Mouse (Mus musculus) MEL (cell line): ENCODE measurements at regions not wholly inside any gene's neighbourhood (a gene's known extent, or its start where the extent isn't known, plus 50 kb on each side); places are given as distances from the start of the nearest gene placed in this dataset.

Experiments used
- DNase-seq: peaks from one replicate; pipeline ENCODE4 v3.0.0; 2011; ENCODE audit warnings: low read depth, low spot score
- H3K27ac ChIP-seq: 2 replicates; pipeline ENCODE4 v1.5.1; 2012; ENCODE audit warnings: low read depth, mild to moderate bottlenecking, control low read depth, low read length, moderate library complexity; ENCODE audit not compliant: control insufficient read depth
- H3K27me3 ChIP-seq, 2 experiments: fragments of 150-350 bp in 1 of 2; sonication (generic) in 1 of 2; 2 replicates each; pipeline ENCODE4 v1.6.1; 2012; ENCODE audit warnings: low read length in 2 of 2, mild to moderate bottlenecking in 2 of 2, improper control_type of control experiment in 1 of 2, moderate library complexity in 1 of 2; ENCODE audit not compliant: insufficient read depth in 2 of 2, control insufficient read depth in 1 of 2
- H3K36me3 ChIP-seq, 2 experiments: 2 replicates each; pipeline ENCODE4 v1.6.1; 2012 to 2014; ENCODE audit warnings: low read length in 2 of 2, improper control_type of control experiment in 1 of 2, inconsistent platforms in 1 of 2, mild to moderate bottlenecking in 1 of 2; ENCODE audit not compliant: insufficient read depth in 2 of 2, control insufficient read depth in 1 of 2
- H3K4me1 ChIP-seq, 2 experiments: fragments of 150-350 bp in 1 of 2; sonication (generic) in 1 of 2; 2 replicates each; pipeline ENCODE4 v1.6.1; 2012; ENCODE audit warnings: low read length in 2 of 2, improper control_type of control experiment in 1 of 2, mild to moderate bottlenecking in 1 of 2; ENCODE audit not compliant: insufficient read depth in 2 of 2, control insufficient read depth in 1 of 2
- H3K4me3 ChIP-seq, 2 experiments: fragments of 150-350 bp in 1 of 2; sonication (generic) in 1 of 2; 2 replicates each; pipeline ENCODE4 v1.5.1; 2012; ENCODE audit warnings: low read depth in 2 of 2, low read length in 2 of 2, mild to moderate bottlenecking in 2 of 2, moderate library complexity in 2 of 2, control low read depth in 1 of 2, improper control_type of control experiment in 1 of 2; ENCODE audit not compliant: control insufficient read depth in 1 of 2, insufficient read depth in 1 of 2
- H3K79me2 ChIP-seq: 2 replicates; pipeline ENCODE4 v1.6.1; 2012; ENCODE audit warnings: mild to moderate bottlenecking, low read length, moderate library complexity; ENCODE audit not compliant: control insufficient read depth, poor library complexity, insufficient read depth
- H3K9ac ChIP-seq: 2 replicates; pipeline ENCODE4 v1.6.1; 2012; ENCODE audit warnings: low read depth, mild to moderate bottlenecking, control low read depth, low read length, moderate library complexity; ENCODE audit not compliant: control insufficient read depth, poor library complexity, severe bottlenecking
- H3K9me3 ChIP-seq: fragments of 150-350 bp; sonication (generic); replicated peaks from 2 replicates; pipeline ENCODE4 v1.6.1; 2012; ENCODE audit warnings: mild to moderate bottlenecking, low read length, improper control_type of control experiment, moderate library complexity; ENCODE audit not compliant: insufficient read depth
- E2F4 ChIP-seq: IDR thresholded peaks from 2 replicates; pipeline ENCODE4 v1.6.1; 2011; ENCODE audit warnings: low read depth, low read length, improper control_type of control experiment, borderline replicate concordance
- ELF1 ChIP-seq: IDR thresholded peaks from 2 replicates; pipeline ENCODE4 v1.6.1; 2014; ENCODE audit warnings: low read depth, mild to moderate bottlenecking, inconsistent platforms, low read length, improper control_type of control experiment, moderate library complexity
- ETS1 ChIP-seq: IDR thresholded peaks from 2 replicates; pipeline ENCODE4 v1.6.1; 2012; ENCODE audit warnings: low read depth, mild to moderate bottlenecking, inconsistent platforms, low read length, improper control_type of control experiment, moderate library complexity
- HCFC1 ChIP-seq: IDR thresholded peaks from 2 replicates; pipeline ENCODE4 v1.6.1; 2012; ENCODE audit warnings: low read depth, mild to moderate bottlenecking, inconsistent platforms, low read length, improper control_type of control experiment, moderate library complexity
- KAT2A ChIP-seq: conservative IDR thresholded peaks from 2 replicates; pipeline ENCODE4 v1.6.1; 2012; ENCODE audit warnings: low read depth, low read length, improper control_type of control experiment, inconsistent platforms
- MYB ChIP-seq: IDR thresholded peaks from 2 replicates; pipeline ENCODE4 v1.6.1; 2011; ENCODE audit warnings: mild to moderate bottlenecking, low read depth, low read length, improper control_type of control experiment
- MYC ChIP-seq: IDR thresholded peaks from 2 replicates; pipeline ENCODE4 v1.6.1; 2011; ENCODE audit warnings: low read depth, mild to moderate bottlenecking, low read length, improper control_type of control experiment, moderate library complexity
- NELFE ChIP-seq: IDR thresholded peaks from 2 replicates; pipeline ENCODE4 v1.6.1; 2011; ENCODE audit warnings: low read depth, low read length, improper control_type of control experiment
- POLR2AphosphoS2 ChIP-seq: IDR thresholded peaks from 2 replicates; pipeline ENCODE4 v1.6.1; 2011; ENCODE audit warnings: low read length, improper control_type of control experiment
- RAD21 ChIP-seq: IDR thresholded peaks from 2 replicates; pipeline ENCODE4 v1.6.1; 2011; ENCODE audit warnings: mild to moderate bottlenecking, low read depth, low read length, improper control_type of control experiment
- SMC3 ChIP-seq: IDR thresholded peaks from 2 replicates; pipeline ENCODE4 v1.6.1; 2011; ENCODE audit warnings: low read depth, low read length, improper control_type of control experiment
- UBTF ChIP-seq: IDR thresholded peaks from 2 replicates; pipeline ENCODE4 v1.6.1; 2012; ENCODE audit warnings: low read depth, mild to moderate bottlenecking, inconsistent platforms, low read length, improper control_type of control experiment, moderate library complexity, borderline replicate concordance; ENCODE audit not compliant: insufficient read depth
- USF1 ChIP-seq: IDR thresholded peaks from 2 replicates; pipeline ENCODE4 v1.6.1; 2014; ENCODE audit warnings: low read depth, mild to moderate bottlenecking, inconsistent platforms, low read length, improper control_type of control experiment, moderate library complexity
- USF2 ChIP-seq, 2 experiments: IDR thresholded peaks; 2 replicates each; pipeline ENCODE4 v1.6.1; 2011 to 2012; ENCODE audit warnings: improper control_type of control experiment in 2 of 2, low read length in 2 of 2, borderline replicate concordance in 1 of 2, inconsistent platforms in 1 of 2, low read depth in 1 of 2, mild to moderate bottlenecking in 1 of 2; ENCODE audit not compliant: insufficient read depth in 1 of 2
- ZNF384 ChIP-seq: IDR thresholded peaks from 2 replicates; pipeline ENCODE4 v1.6.1; 2012; ENCODE audit warnings: low read depth, mild to moderate bottlenecking, inconsistent platforms, low read length, improper control_type of control experiment

- Histone ChIP-seq H3K4me3 (no peak overlapping the region), H3K4me1 (no peaks in the 10 kb centered on the region), H3K79me2 (no peaks in the 10 kb centered on the region), H3K9me3 (no peaks in the 10 kb centered on the region), H3K36me3 (no peaks in the 10 kb centered on the region), H3K27me3 (no peaks in the 10 kb centered on the region), H3K9ac (no peak overlapping the region), H3K27ac (no peak overlapping the region)
- no peak for TF ChIP-seq ELF1
- no peak for TF ChIP-seq USF2 (IDR thresholded peaks at IDR 0.05; ENCODE audit: borderline replicate concordance in 1 of 2, insufficient read depth in 1 of 2, low read depth in 1 of 2, low read length in 2 of 2)
- TF ChIP-seq MYB = no peak
- TF ChIP-seq HCFC1 = no peak
- TF ChIP-seq E2F4 = no peak
- no peak for TF ChIP-seq MYC
- no peak for TF ChIP-seq UBTF
- TF ChIP-seq RAD21 = no peak
- no peak for TF ChIP-seq ZNF384
- no peak for TF ChIP-seq POLR2AphosphoS2
- TF ChIP-seq SMC3 = no peak
- TF ChIP-seq ETS1 = no peak
- no peak for TF ChIP-seq USF1
- no peak for TF ChIP-seq NELFE
- DNase-seq = no peak
Observed at GRCm38 (mm10) chr5:133218801-133219200, 675.7 kb upstream of the Auts2 start.

GRCm38 (mm10) chr5:133198546-133198945 lies 655.4 kb upstream of the Auts2 start:
- no peaks in the 10 kb centered on the region for H3K4me1 ChIP-seq
- H3K9me3 ChIP-seq = no peaks in the 10 kb centered on the region
- H3K79me2 ChIP-seq = no peaks in the 10 kb centered on the region
- DNase-seq = no peak
- no peak overlapping the region for H3K4me3 ChIP-seq
- H3K27me3 ChIP-seq = no peaks in the 10 kb centered on the region
- no peaks in the 10 kb centered on the region for H3K36me3 ChIP-seq
- H3K27ac ChIP-seq = no peak overlapping the region
- TF ChIP-seq KAT2A = no peak
- no peak for TF ChIP-seq ZNF384
- no peak overlapping the region for H3K9ac ChIP-seq
